Mouse (Mus musculus): ENCODE results near the gene Wdr37. TPM values are rescaled to one million over a fixed set of nuclear protein-coding genes. Genes with fewer than 3 reads are reported as not detected.

The Wdr37 gene
- total RNA-seq (2023; ENCODE audit: inconsistent age), result 45.2 to 55.9 TPM (median 46.3 TPM) in 4 replicates

GRCm38 (mm10) chr13:8871314-8871962, at the start of gene Wdr37:
Gene Wdr37 (minus strand): TSS chr13:8871909.

GRCm38 (mm10) chr13:8885445-8886184, 13.9 kb upstream of the Wdr37 start, which contains the start of gene Idi1:
Gene Idi1 (plus strand): TSS chr13:8885501.

Other genes starting within 250 kb of the Wdr37 start
- 12.9 to 15.2 TPM (median 13.7 TPM) in 4 replicates for gene Idi1, start 13.6 kb upstream of the Wdr37 start, total RNA-seq (2023; ENCODE audit: inconsistent age)
- not detected in 4 replicates for gene Gm9745, start 76.3 kb upstream of the Wdr37 start, total RNA-seq (2023; ENCODE audit: inconsistent age)
- gene Idi2, start 81.0 kb upstream of the Wdr37 start, total RNA-seq (2023; ENCODE audit: inconsistent age), result not detected in 4 replicates
- gene Gtpbp4, start 124.2 kb upstream of the Wdr37 start, total RNA-seq (2023; ENCODE audit: inconsistent age), result 89.0 to 108 TPM (median 108 TPM) in 4 replicates
- 63.6 to 76.2 TPM (median 71.3 TPM) in 4 replicates for gene Larp4b, start 222.0 kb upstream of the Wdr37 start, total RNA-seq (2023; ENCODE audit: inconsistent age)

All from B cell, adult (primary cell).